Mouse (Mus musculus): ENCODE measurements around the gene Bend5. TPM values are rescaled to one million over a fixed set of nuclear protein-coding genes. Genes with fewer than 3 reads are reported as not detected.

Bend5 gene
- total and polyA plus RNA-seq, 2 experiments = 0.13 to 0.28 TPM

DNA sequence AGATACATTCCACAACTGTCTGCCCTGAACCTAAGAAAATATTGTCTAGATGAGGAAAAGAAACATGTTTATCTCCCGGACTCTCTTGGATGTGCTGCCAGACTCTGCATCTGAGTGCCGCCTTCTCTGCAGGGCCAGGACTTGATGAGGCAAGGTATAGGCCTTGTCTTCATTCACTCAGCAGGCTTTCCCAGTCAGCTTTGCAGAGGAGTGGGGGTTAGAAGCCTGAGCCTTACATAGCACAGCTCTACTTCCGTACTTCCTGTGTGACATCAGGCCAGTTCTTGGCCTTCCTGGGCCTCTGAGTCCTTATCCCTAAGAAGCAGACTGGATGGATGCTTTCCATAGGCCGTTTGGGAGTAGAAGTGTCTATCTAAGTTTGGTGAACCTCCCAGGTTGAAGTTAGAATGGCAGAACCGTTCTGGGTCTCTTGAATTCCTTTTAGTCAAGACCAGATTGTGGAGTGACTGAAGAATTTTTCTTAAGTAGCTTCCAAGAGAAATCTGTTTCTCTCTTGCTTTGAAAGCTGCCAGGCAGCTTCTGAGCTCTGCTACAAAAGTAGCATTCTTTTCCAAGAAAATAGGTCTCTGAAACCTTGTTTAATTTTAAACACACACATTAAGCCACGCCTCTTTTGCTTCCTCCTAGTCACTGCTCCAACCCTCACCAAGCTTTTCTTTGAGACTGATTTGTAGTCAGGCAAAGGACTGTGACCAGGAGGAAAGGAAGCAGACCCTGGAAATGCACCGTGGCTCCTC lies 34.8 kb downstream of the Bend5 start:
- Histone ChIP-seq H3K4me1 (ENCODE audit: control insufficient read depth, insufficient read depth, low read length) (no peaks in the 10 kb centered on the region), H3K36me3 (ENCODE audit: control insufficient read depth, insufficient read depth, low read length) (no peaks in the 10 kb centered on the region), H3K27ac (replicated peaks; ENCODE audit: insufficient read depth, low read depth, low read length) (no peak overlapping the region), H3K27me3 (ENCODE audit: control insufficient read depth, insufficient read depth, low read length) (no peaks in the 10 kb centered on the region), H3K4me3 (ENCODE audit: insufficient read depth, low read depth, low read length) (no peak overlapping the region), H3K79me2 (ENCODE audit: control insufficient read depth, insufficient read depth, low read length) (no peaks in the 10 kb centered on the region), H3K9ac (ENCODE audit: low read depth, low read length) (no peak overlapping the region)
- no peak for DNase-seq (ENCODE audit: extremely low read depth, low read depth, low spot score)
- TF ChIP-seq CTCF (IDR thresholded peaks at IDR 0.05; ENCODE audit: low read depth, low read length) = no peak
- no peak for TF ChIP-seq POLR2A (IDR thresholded peaks at IDR 0.05; ENCODE audit: extremely low read depth, insufficient read depth, low read length)
- 61% methylated on average over 7 of the region's 7 CpGs for WGBS

DNA sequence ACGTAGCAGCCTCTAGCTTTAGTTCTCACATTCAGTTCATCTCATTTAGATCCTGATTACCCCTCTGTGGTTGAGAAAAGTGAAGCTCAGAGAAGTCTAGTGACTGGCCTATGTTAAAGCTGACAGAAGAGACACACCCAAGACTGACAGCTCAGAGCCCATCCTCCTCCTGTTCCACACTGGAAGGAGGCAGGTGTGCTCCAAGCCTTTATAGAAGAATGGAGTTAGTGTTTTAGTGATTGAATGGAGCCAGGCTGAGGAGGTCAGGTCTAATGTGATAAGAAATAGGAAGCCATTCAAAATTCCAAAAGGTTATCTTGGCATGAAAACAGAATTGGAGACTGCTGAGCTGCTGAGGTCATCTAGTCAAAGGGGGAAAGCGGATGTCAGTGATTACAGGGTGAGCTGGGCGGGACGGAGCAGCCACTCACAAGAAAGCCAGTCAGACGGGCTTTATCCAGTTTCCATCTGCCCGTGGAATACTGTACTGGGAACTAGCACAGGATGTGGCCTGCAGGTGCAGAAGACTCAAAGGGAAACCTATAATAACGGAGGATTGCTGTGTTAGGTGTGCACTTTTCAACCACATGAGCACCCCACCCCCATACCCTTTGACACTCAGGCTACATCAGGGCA lies 36.6 kb downstream of the Bend5 start:
- WGBS = 78% methylated on average over 7 of the region's 7 CpGs
- TF ChIP-seq CTCF (IDR thresholded peaks at IDR 0.05; ENCODE audit: low read depth, low read length) = no peak

DNA sequence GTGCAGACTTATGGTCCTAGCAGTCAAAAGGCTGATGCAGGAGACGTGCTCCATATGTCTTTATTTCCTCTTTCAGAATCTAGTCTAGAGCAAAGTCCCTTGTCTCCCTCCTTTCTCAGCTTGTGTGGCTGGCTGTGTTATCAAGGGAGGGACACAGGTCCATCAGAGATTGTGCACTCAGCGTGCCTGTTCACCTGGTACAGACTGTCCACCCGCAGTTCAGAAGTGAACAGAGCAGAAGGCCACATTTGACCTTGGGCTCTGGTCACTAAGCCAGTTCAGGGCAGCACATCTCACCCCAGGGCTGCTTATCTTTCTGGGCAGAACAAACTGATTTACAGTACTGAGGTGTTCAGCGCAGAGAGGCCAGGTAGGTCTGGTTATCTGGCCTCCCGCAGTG lies 37.4 kb downstream of the Bend5 start:
- Histone ChIP-seq H3K27ac (replicated peaks; ENCODE audit: insufficient read depth, low read depth, low read length) (no peak overlapping the region), H3K27me3 (ENCODE audit: control insufficient read depth, insufficient read depth, low read length) (no peaks in the 10 kb centered on the region)
- 79% methylated on average over 5 of the region's 5 CpGs for WGBS

More for the DNA sequence above, 36.6 kb downstream of the Bend5 start:
- Histone ChIP-seq H3K4me3 (ENCODE audit: insufficient read depth, low read depth, low read length) (no peak overlapping the region), H3K9ac (ENCODE audit: low read depth, low read length) (no peak overlapping the region), H3K4me1 (ENCODE audit: control insufficient read depth, insufficient read depth, low read length) (no peaks in the 10 kb centered on the region), H3K27me3 (ENCODE audit: control insufficient read depth, insufficient read depth, low read length) (no peaks in the 10 kb centered on the region), H3K79me2 (ENCODE audit: control insufficient read depth, insufficient read depth, low read length) (no peaks in the 10 kb centered on the region), H3K27ac (replicated peaks; ENCODE audit: insufficient read depth, low read depth, low read length) (no peak overlapping the region), H3K36me3 (ENCODE audit: control insufficient read depth, insufficient read depth, low read length) (no peaks in the 10 kb centered on the region)
- no peak for DNase-seq (ENCODE audit: extremely low read depth, low read depth, low spot score)

DNA sequence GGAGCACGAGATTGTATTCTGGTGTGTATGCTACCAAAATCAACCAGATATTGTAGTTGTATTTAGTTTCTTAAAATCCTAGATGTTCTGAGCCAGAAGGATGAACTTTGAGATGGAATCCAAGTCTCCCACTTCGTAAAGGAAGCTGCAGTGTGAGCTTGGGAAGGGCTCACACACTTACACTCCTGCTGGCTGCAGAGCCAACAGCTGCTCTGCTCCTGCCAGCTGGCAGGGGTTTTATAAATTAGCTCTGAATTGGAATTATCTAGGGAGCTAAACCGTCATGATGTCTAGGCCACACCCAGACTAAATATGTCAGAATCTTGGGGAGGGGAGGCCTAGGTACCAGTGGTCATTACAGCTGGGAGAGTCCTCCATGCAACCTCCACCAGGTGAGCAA lies 38.5 kb downstream of the Bend5 start:
- Histone ChIP-seq H3K4me3 (ENCODE audit: insufficient read depth, low read depth, low read length) (no peak overlapping the region), H3K4me1 (ENCODE audit: control insufficient read depth, insufficient read depth, low read length) (no peaks in the 10 kb centered on the region), H3K79me2 (ENCODE audit: control insufficient read depth, insufficient read depth, low read length) (no peaks in the 10 kb centered on the region), H3K27ac (replicated peaks; ENCODE audit: insufficient read depth, low read depth, low read length) (no peak overlapping the region), H3K27me3 (ENCODE audit: control insufficient read depth, insufficient read depth, low read length) (no peaks in the 10 kb centered on the region), H3K9ac (ENCODE audit: low read depth, low read length) (no peak overlapping the region), H3K36me3 (ENCODE audit: control insufficient read depth, insufficient read depth, low read length) (no peaks in the 10 kb centered on the region)
- 82% methylated on average over 3 of the region's 3 CpGs for WGBS
- no peak for DNase-seq (ENCODE audit: extremely low read depth, low read depth, low spot score)
- TF ChIP-seq CTCF (IDR thresholded peaks at IDR 0.05; ENCODE audit: low read depth, low read length) (no peak), POLR2A (IDR thresholded peaks at IDR 0.05; ENCODE audit: extremely low read depth, insufficient read depth, low read length) (no peak)

More for the DNA sequence above, 37.4 kb downstream of the Bend5 start:
- Histone ChIP-seq H3K36me3 (ENCODE audit: control insufficient read depth, insufficient read depth, low read length) (no peaks in the 10 kb centered on the region), H3K9ac (ENCODE audit: low read depth, low read length) (no peak overlapping the region), H3K4me1 (ENCODE audit: control insufficient read depth, insufficient read depth, low read length) (no peaks in the 10 kb centered on the region), H3K4me3 (ENCODE audit: insufficient read depth, low read depth, low read length) (no peak overlapping the region), H3K79me2 (ENCODE audit: control insufficient read depth, insufficient read depth, low read length) (no peaks in the 10 kb centered on the region)
- TF ChIP-seq POLR2A (IDR thresholded peaks at IDR 0.05; ENCODE audit: extremely low read depth, insufficient read depth, low read length) (no peak), CTCF (IDR thresholded peaks at IDR 0.05; ENCODE audit: low read depth, low read length) (no peak)
- DNase-seq (ENCODE audit: extremely low read depth, low read depth, low spot score) = no peak

DNA sequence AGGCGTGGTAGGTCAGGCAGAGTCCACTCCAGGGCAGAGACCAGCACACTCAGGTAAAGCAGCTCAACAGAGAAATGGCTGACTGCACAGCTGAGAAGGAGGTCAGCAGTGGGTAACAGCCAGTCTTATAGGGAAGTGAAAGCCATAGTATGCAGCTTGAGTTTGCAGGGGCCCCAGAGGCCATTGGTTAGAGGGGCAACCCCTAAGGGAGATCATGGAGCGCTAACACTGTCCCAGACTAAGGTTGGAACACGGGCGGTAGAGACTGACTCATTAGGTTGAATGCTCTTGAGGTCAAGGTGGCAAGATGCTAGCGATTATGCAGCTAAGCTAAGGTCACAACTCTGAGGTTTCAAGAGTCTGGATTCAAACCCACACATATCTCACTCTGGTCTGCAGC lies 40.8 kb downstream of the Bend5 start:
- Histone ChIP-seq H3K4me3 (ENCODE audit: insufficient read depth, low read depth, low read length) (no peak overlapping the region), H3K9ac (ENCODE audit: low read depth, low read length) (no peak overlapping the region), H3K79me2 (ENCODE audit: control insufficient read depth, insufficient read depth, low read length) (no peaks in the 10 kb centered on the region), H3K27ac (replicated peaks; ENCODE audit: insufficient read depth, low read depth, low read length) (no peak overlapping the region), H3K4me1 (ENCODE audit: control insufficient read depth, insufficient read depth, low read length) (no peaks in the 10 kb centered on the region), H3K27me3 (ENCODE audit: control insufficient read depth, insufficient read depth, low read length) (no peaks in the 10 kb centered on the region), H3K36me3 (ENCODE audit: control insufficient read depth, insufficient read depth, low read length) (no peaks in the 10 kb centered on the region)
- DNase-seq (ENCODE audit: extremely low read depth, low read depth, low spot score) = no peak
- TF ChIP-seq POLR2A (IDR thresholded peaks at IDR 0.05; ENCODE audit: extremely low read depth, insufficient read depth, low read length) (no peak), CTCF (IDR thresholded peaks at IDR 0.05; ENCODE audit: low read depth, low read length) (no peak)
- 90% methylated on average over 5 of the region's 5 CpGs for WGBS

DNA sequence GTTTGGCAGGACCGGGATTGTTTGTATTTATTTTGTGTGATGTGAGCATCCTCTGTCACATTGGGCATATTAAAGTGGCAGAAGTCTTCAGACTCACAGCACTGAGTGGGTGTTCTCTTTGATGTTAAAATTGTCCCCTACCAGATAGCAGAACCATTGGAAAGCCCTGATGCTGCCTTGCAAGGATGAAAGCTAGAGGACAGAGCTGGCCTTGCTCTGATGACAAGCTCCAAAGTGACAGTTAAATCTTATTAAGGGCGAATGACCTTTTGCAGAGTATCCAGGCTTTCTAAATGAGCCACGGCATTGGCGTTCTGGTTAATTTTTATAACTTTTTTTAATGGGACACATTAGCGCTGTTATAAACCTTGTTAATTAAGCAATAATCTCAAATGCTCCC lies 42.8 kb downstream of the Bend5 start:
- H3K36me3 ChIP-seq (ENCODE audit: control insufficient read depth, insufficient read depth, low read length) = no peaks in the 10 kb centered on the region
- no peak overlapping the region for H3K4me3 ChIP-seq (ENCODE audit: insufficient read depth, low read depth, low read length)
- H3K4me1 ChIP-seq (ENCODE audit: control insufficient read depth, insufficient read depth, low read length) = no peaks in the 10 kb centered on the region
- no peak overlapping the region for H3K27ac ChIP-seq (replicated peaks; ENCODE audit: insufficient read depth, low read depth, low read length)
- no peak for TF ChIP-seq POLR2A (IDR thresholded peaks at IDR 0.05; ENCODE audit: extremely low read depth, insufficient read depth, low read length)
- TF ChIP-seq CTCF (IDR thresholded peaks at IDR 0.05; ENCODE audit: low read depth, low read length) = no peak
- no peak for DNase-seq (ENCODE audit: extremely low read depth, low read depth, low spot score)
- H3K9ac ChIP-seq (ENCODE audit: low read depth, low read length) = no peak overlapping the region
- WGBS = 89% methylated on average over 5 of the region's 5 CpGs
- H3K27me3 ChIP-seq (ENCODE audit: control insufficient read depth, insufficient read depth, low read length) = no peaks in the 10 kb centered on the region
- H3K79me2 ChIP-seq (ENCODE audit: control insufficient read depth, insufficient read depth, low read length) = no peaks in the 10 kb centered on the region
